Mouse (Mus musculus) liver, embryonic 11.5 days (tissue): ENCODE data around the gene Nat8f5. TPM values are rescaled to one million over a fixed set of nuclear protein-coding genes. Genes with fewer than 3 reads are reported as not detected.
"Not testable (repeated sequence)": the region's sequence is repeated elsewhere in the genome, so short reads cannot be mapped to it uniquely, and the experiment has no call there.

Experiments used
- ATAC-seq: fragments of 200-750 bp; cut with Nextera tagmentation; replicated peaks from 2 replicates; pipeline ENCODE4 v1.8.0; 2017; ENCODE audit warnings: moderate number of reproducible peaks, mild to moderate bottlenecking, moderate TSS enrichment, moderate library complexity; ENCODE audit not compliant: low FRiP score
- DNase-seq: peaks from one replicate; pipeline ENCODE4 v3.0.0-alpha.2; 2017; ENCODE audit warnings: low spot score
- H3K27ac ChIP-seq: fragments of 300-500 bp; sonication (generic); 2 replicates; pipeline ENCODE4 v1.5.1; 2014; ENCODE audit warnings: mild to moderate bottlenecking, low read depth, low read length, control low read depth
- H3K27me3 ChIP-seq: fragments of 300-500 bp; sonication (generic); replicated peaks from 2 replicates; pipeline ENCODE4 v1.6.1; 2014; ENCODE audit warnings: low read length, mixed read lengths; ENCODE audit not compliant: control insufficient read depth, insufficient read depth
- H3K36me3 ChIP-seq: fragments of 300-500 bp; sonication (generic); 2 replicates; pipeline ENCODE4 v1.6.1; 2014; ENCODE audit warnings: mild to moderate bottlenecking, low read length, moderate library complexity, mixed read lengths; ENCODE audit not compliant: control insufficient read depth, insufficient read depth
- H3K4me1 ChIP-seq: fragments of 300-500 bp; sonication (generic); replicated peaks from 2 replicates; pipeline ENCODE4 v1.6.1; 2014; ENCODE audit warnings: low read length, mixed read lengths; ENCODE audit not compliant: control insufficient read depth, insufficient read depth
- H3K4me2 ChIP-seq: fragments of 300-500 bp; sonication (generic); 2 replicates; pipeline ENCODE4 v1.6.1; 2014; ENCODE audit warnings: mild to moderate bottlenecking, control low read depth, moderate library complexity
- H3K4me3 ChIP-seq: fragments of 300-500 bp; sonication (generic); 2 replicates; pipeline ENCODE4 v1.5.1; 2014; ENCODE audit warnings: low read depth, low read length, control low read depth
- H3K9ac ChIP-seq: fragments of 300-500 bp; sonication (generic); 2 replicates; pipeline ENCODE4 v1.6.1; 2014; ENCODE audit warnings: low read depth, low read length, control low read depth
- H3K9me3 ChIP-seq: fragments of 300-500 bp; sonication (generic); 2 replicates; pipeline ENCODE4 v1.6.1; 2016; ENCODE audit warnings: low read length, inconsistent platforms, mixed read lengths; ENCODE audit not compliant: control insufficient read depth
- WGBS: fragments of 180-500 bp; shearing (Covaris S2); extraction: QIAGEN DNeasy Blood & Tissue Kit; methylation state at CpG from one replicate; pipeline ENCODE4 v1.1.7; 2014; 5-methylcytosine and 5-hydroxymethylcytosine counted together
- polyA plus RNA-seq: library from polyadenylated mRNA; unstranded; fragments of >200 nt; fragmentation: Nextera tagmentation; extraction: Ambion mirVana; gene quantifications from 2 replicates; pipeline ENCODE4 v1.2.1, GENCODE M21; 2014

Nat8f5 gene
- polyA plus RNA-seq: not detected in 2 replicates

- H3K36me3 ChIP-seq: no peaks in the 10 kb centered on the region
- ATAC-seq: no peak
- DNase-seq: no peak
- H3K27ac ChIP-seq: no peak within 1 kb of the TSS
- no peak within 1 kb of the TSS for H3K9ac ChIP-seq
- H3K27me3 ChIP-seq: no peaks in the 10 kb centered on the region
- 77% methylated on average over 5 of the region's 5 CpGs for WGBS
- H3K4me1 ChIP-seq: no peaks in the 10 kb centered on the region
- no peak within 1 kb of the TSS for H3K4me3 ChIP-seq
- no peak within 1 kb of the TSS for H3K4me2 ChIP-seq
- H3K9me3 ChIP-seq: no peaks in the 10 kb centered on the region
These were observed at the start of gene Nat8f5, which contains the start of gene Nat8f6 for GRCm38 (mm10) chr6:85820837-85821236. Gene Nat8f5 (minus strand): TSS chr6:85820972. Gene Nat8f6 (minus strand): TSS chr6:85820954.

DNA sequence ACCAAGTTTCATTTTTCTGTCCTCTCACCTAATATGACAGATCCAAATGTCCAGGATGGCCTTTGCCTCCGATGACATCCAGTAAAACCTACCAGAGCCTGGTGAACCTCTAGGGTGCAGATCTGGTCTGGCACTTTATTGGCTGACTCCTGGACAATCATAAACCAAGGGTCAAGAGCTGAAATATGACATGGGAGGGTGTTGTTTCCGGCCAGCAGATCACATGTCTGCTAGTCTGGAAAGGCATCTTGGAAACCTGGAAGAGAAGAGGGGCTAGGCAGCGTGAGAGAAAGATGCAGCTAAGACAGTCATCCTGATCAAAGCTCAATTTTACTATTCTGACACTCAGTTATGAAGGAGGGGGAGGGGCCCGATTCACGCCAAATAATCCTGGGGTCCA is 48.2 kb upstream of the Nat8f5 start, which contains the start of gene Nat8f2:
Gene Nat8f2, minus strand, starts transcription at position 153 of the 400 bp plus-strand sequence.
- not testable (repeated sequence) for H3K4me1 ChIP-seq, H3K4me3 ChIP-seq, H3K36me3 ChIP-seq, H3K27me3 ChIP-seq, DNase-seq, ATAC-seq, H3K27ac ChIP-seq, H3K4me2 ChIP-seq, H3K9ac ChIP-seq, H3K9me3 ChIP-seq
- WGBS: 79% methylated on average over 5 of the region's 5 CpGs

GRCm38 (mm10) chr6:85867726-85868690 is 47.2 kb upstream of the Nat8f5 start:
- Histone ChIP-seq H3K4me3 (no peak overlapping the region), H3K27me3 (no peaks in the 10 kb centered on the region), H3K9ac (no peak overlapping the region), H3K27ac (no peak overlapping the region), H3K4me2 (no peak overlapping the region), H3K9me3 (no peaks in the 10 kb centered on the region), H3K36me3 (no peaks in the 10 kb centered on the region), H3K4me1 (no peaks in the 10 kb centered on the region)
- ATAC-seq (no peak), DNase-seq (no peak)
- WGBS: 65% methylated on average over 8 of the region's 8 CpGs

GRCm38 (mm10) chr6:85866995-85867394 is 46.2 kb upstream of the Nat8f5 start:
- not testable (repeated sequence) for DNase-seq, H3K27ac ChIP-seq, H3K4me2 ChIP-seq, H3K9me3 ChIP-seq, H3K4me3 ChIP-seq, H3K36me3 ChIP-seq, H3K9ac ChIP-seq, H3K4me1 ChIP-seq, H3K27me3 ChIP-seq, ATAC-seq
- WGBS: 38% methylated on average over 1 of the region's 1 CpGs

GRCm38 (mm10) chr6:85866166-85866565 is 45.4 kb upstream of the Nat8f5 start:
- not testable (repeated sequence) for DNase-seq, H3K36me3 ChIP-seq, H3K27me3 ChIP-seq, H3K4me2 ChIP-seq, H3K9ac ChIP-seq, H3K27ac ChIP-seq, H3K4me3 ChIP-seq, H3K4me1 ChIP-seq, H3K9me3 ChIP-seq, ATAC-seq
- 82% methylated on average over 3 of the region's 3 CpGs for WGBS

GRCm38 (mm10) chr6:85864900-85865639 is 44.3 kb upstream of the Nat8f5 start:
- H3K27ac ChIP-seq, DNase-seq, H3K4me3 ChIP-seq, ATAC-seq, H3K9ac ChIP-seq, H3K4me2 ChIP-seq, H3K27me3 ChIP-seq, H3K9me3 ChIP-seq, H3K4me1 ChIP-seq, H3K36me3 ChIP-seq: not testable (repeated sequence)
- 60% methylated on average over 5 of the region's 7 CpGs for WGBS

GRCm38 (mm10) chr6:85863840-85864239 is 43.1 kb upstream of the Nat8f5 start:
- H3K9ac ChIP-seq: no peak overlapping the region
- H3K4me3 ChIP-seq: no peak overlapping the region
- no peaks in the 10 kb centered on the region for H3K4me1 ChIP-seq
- no peak for ATAC-seq
- no peaks in the 10 kb centered on the region for H3K36me3 ChIP-seq
- no peak for DNase-seq
- H3K9me3 ChIP-seq: no peaks in the 10 kb centered on the region
- H3K27me3 ChIP-seq: no peaks in the 10 kb centered on the region
- no peak overlapping the region for H3K4me2 ChIP-seq
- H3K27ac ChIP-seq: no peak overlapping the region
- 88% methylated on average over 2 of the region's 2 CpGs for WGBS

GRCm38 (mm10) chr6:85863136-85863535 is 42.4 kb upstream of the Nat8f5 start:
- no peaks in the 10 kb centered on the region for H3K9me3 ChIP-seq
- H3K4me2 ChIP-seq: no peak overlapping the region
- no peak overlapping the region for H3K9ac ChIP-seq
- no peak overlapping the region for H3K4me3 ChIP-seq
- no peaks in the 10 kb centered on the region for H3K36me3 ChIP-seq
- ATAC-seq (no peak), DNase-seq (no peak)
- H3K27ac ChIP-seq: no peak overlapping the region
- H3K27me3 ChIP-seq: no peaks in the 10 kb centered on the region
- WGBS: 70% methylated on average over 2 of the region's 2 CpGs
- no peaks in the 10 kb centered on the region for H3K4me1 ChIP-seq
